Mouse (Mus musculus) midbrain, embryonic 10.5 days (tissue): ENCODE measurements around the gene Zfp536. TPM values are rescaled to one million over a fixed set of nuclear protein-coding genes. Genes with fewer than 3 reads are reported as not detected.

Source experiments
- DNase-seq: peaks from one replicate; pipeline ENCODE4 v3.0.0-alpha.2; 2017; ENCODE audit warnings: low spot score
- H3K27ac ChIP-seq: fragments of 300-500 bp; sonication (generic); replicated peaks from 2 replicates; pipeline ENCODE4 v1.5.1; 2016; ENCODE audit warnings: mild to moderate bottlenecking
- H3K27me3 ChIP-seq: fragments of 300-500 bp; sonication (generic); 2 replicates; pipeline ENCODE4 v1.6.1; 2016; ENCODE audit warnings: low read depth, mild to moderate bottlenecking; ENCODE audit not compliant: poor library complexity, severe bottlenecking
- H3K36me3 ChIP-seq: fragments of 300-500 bp; sonication (generic); 2 replicates; pipeline ENCODE4 v1.6.1; 2016; ENCODE audit warnings: mild to moderate bottlenecking, moderate library complexity
- H3K4me1 ChIP-seq: fragments of 300-500 bp; sonication (generic); 2 replicates; pipeline ENCODE4 v1.6.1; 2016
- H3K4me3 ChIP-seq: fragments of 300-500 bp; sonication (generic); 2 replicates; pipeline ENCODE4 v1.5.1; 2016; ENCODE audit warnings: mild to moderate bottlenecking, moderate library complexity
- H3K9me3 ChIP-seq: fragments of 300-500 bp; sonication (generic); replicated peaks from 2 replicates; pipeline ENCODE4 v1.6.1; 2016; ENCODE audit warnings: mild to moderate bottlenecking
- WGBS: fragments of 180-500 bp; shearing (Covaris S2); methylation state at CpG from one replicate; pipeline ENCODE4 v1.1.7; 2016; 5-methylcytosine and 5-hydroxymethylcytosine counted together
- polyA plus RNA-seq: library from polyadenylated mRNA; unstranded; fragments of >200 nt; fragmentation: Nextera tagmentation; extraction: Ambion mirVana; gene quantifications from 2 replicates; pipeline ENCODE4 v1.2.1, GENCODE M21; 2016

Zfp536 gene
- polyA plus RNA-seq: 31.0 and 40.3 TPM in 2 replicates

DNA sequence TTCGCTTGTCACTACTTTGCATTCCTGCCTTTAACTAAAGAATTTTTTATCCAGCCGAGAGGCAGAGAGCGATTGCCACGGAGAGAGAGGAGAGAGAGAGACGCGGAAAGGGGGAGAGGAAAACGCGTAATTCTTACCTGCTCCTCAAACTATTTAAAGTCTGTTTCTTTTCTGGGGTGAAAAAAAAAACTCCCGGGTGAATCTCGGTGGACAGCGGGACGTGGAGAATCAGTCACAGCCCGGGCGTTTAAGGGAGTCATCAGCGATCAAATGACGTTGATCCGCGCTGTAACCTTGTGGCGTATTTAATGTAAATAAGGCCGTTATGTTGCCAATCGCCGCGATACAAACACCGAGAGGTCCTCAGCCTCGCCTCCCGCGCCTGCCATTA, at the start of gene Zfp536:
Zfp536 (minus strand) TSS at position 330 of the 391 bp plus-strand sequence.
- H3K4me3 ChIP-seq: peak within 1 kb of the TSS; percentile 84
- peak; percentile 44 for DNase-seq
- 0% methylated on average over 27 of the region's 27 CpGs for WGBS
- peak within 1 kb of the TSS; percentile 98 for H3K27ac ChIP-seq
- peaks cover 49% of the 10 kb centered on the region for H3K4me1 ChIP-seq
- no peaks in the 10 kb centered on the region for H3K9me3 ChIP-seq
- peaks cover 50% of the 10 kb centered on the region for H3K27me3 ChIP-seq
- H3K36me3 ChIP-seq: no peaks in the 10 kb centered on the region

DNA sequence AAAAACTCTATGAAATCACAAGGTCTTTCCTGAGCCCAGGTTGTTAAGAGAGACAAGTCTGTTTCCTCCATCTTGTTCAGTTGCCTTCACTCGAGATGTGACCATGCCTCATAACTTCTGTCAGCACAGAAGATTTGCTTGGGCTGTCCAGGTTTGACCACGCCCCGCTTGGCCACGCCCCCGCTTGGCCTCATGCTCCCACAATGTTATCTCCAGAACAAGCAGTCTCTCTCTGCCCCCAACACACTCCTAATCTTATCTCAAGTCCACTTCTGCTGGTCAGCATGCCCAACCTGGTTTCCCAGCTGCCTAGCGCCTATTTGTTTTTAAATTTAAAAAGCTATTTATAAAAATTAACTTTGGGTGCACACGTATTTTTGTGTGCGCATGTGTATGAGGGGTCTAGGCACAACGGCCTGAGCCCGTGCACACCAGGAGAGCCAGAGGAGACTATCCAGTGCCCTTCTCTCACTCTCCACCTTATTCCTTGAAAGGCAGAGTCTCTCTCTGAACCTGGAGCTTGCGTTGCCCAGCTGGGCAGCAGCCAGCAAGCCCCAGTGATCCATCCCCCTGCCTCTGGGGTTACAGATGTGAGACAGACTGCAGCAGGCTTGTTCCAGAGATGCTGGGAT, 47.3 kb upstream of the Zfp536 start:
- no peak for DNase-seq
- Histone ChIP-seq H3K4me3 (no peak overlapping the region), H3K27me3 (no peaks in the 10 kb centered on the region), H3K4me1 (no peaks in the 10 kb centered on the region), H3K36me3 (no peaks in the 10 kb centered on the region), H3K9me3 (no peaks in the 10 kb centered on the region), H3K27ac (no peak overlapping the region)
- WGBS: 79% methylated on average over 11 of the region's 11 CpGs

DNA sequence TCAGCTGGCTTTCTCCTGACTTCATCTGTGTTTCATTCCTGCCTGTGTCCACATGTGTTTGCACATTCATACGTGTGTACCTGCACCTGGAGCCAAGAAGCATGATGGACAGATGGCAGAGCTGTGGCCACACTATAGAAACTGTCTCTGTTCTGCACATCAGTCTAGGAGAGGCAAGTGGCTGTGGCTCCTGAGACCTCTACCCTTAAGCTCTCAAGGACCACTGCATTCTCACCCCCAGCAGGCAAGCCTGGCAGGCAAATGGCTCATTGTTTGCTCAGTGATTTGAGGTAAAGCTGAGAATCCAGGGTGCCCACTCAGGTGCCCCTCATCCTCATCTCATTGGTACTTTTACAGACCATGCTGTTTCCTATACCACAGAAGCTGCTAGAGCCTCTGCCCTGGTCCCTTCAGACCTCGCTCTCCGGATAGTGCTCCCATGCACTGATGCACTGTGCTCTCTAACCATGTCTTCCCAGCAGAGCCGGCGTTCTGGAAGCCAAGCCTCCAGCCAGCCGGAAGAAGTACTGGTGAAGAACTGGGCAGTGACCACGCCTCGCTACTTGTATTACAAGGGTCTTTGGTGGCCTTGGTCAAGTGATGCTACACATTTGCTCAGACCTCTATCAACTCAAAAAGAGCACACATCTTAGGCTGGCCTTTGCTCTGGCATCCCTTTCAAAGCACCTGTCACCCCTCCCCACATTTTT, 45.3 kb upstream of the Zfp536 start:
- no peaks in the 10 kb centered on the region for H3K9me3 ChIP-seq
- DNase-seq: no peak
- H3K27me3 ChIP-seq: no peaks in the 10 kb centered on the region
- no peaks in the 10 kb centered on the region for H3K4me1 ChIP-seq
- no peaks in the 10 kb centered on the region for H3K36me3 ChIP-seq
- WGBS: 90% methylated on average over 8 of the region's 8 CpGs
- no peak overlapping the region for H3K27ac ChIP-seq
- no peak overlapping the region for H3K4me3 ChIP-seq

DNA sequence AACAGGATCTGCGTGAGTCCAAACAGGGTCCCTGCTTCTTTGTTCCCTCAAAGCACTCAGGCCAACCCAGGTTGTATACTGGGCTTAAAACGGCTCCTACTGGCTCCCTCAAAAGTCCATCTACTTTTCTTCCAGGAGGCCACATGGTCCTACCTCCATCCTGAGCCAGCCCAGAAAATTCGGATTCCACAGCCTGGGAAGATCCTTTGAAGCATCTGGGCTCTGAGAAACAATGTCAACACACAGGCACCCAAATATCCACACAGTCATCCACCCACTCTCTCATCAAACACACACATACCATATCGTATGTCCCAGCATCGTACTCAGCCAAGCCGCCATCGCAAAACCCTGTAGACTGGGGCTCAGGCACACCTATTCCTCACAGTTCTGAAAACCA, 43.5 kb upstream of the Zfp536 start:
- no peaks in the 10 kb centered on the region for H3K9me3 ChIP-seq

DNA sequence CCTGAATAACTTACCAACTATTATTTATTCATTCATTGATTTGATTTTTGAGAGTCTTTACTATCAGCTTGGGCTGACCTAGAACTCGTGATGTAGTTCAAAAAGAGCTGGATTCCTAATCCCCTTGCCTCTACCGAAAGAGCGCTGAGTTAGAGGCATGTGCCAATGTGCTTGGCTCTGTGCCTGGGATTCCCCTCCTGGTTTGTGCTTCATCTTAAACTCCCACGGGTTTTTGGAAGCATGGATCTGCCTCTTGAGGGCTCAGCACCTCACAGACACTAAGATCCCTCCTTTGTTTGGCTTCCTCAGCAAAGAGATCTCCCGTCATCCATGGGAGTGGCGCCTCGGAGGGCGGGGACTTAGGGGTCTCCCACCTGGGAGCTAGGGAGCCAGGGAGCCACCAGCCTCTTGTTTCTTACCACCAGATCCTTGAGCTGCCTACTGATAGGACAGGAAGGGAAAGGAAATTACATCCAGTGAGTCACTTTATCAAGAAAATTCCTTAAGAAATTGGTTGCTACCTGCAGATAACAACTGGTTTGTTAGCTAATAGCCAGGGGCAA, 41.5 kb upstream of the Zfp536 start:
- Histone ChIP-seq H3K4me1 (no peaks in the 10 kb centered on the region), H3K9me3 (no peaks in the 10 kb centered on the region), H3K36me3 (no peaks in the 10 kb centered on the region), H3K27me3 (no peaks in the 10 kb centered on the region), H3K4me3 (no peak overlapping the region), H3K27ac (no peak overlapping the region)
- no peak for DNase-seq
- 58% methylated on average over 8 of the region's 8 CpGs for WGBS

More for the DNA sequence above, 43.5 kb upstream of the Zfp536 start:
- DNase-seq: no peak
- Histone ChIP-seq H3K4me1 (no peaks in the 10 kb centered on the region), H3K27me3 (no peaks in the 10 kb centered on the region), H3K27ac (no peak overlapping the region), H3K36me3 (no peaks in the 10 kb centered on the region), H3K4me3 (no peak overlapping the region)
- 93% methylated on average over 7 of the region's 7 CpGs for WGBS

DNA sequence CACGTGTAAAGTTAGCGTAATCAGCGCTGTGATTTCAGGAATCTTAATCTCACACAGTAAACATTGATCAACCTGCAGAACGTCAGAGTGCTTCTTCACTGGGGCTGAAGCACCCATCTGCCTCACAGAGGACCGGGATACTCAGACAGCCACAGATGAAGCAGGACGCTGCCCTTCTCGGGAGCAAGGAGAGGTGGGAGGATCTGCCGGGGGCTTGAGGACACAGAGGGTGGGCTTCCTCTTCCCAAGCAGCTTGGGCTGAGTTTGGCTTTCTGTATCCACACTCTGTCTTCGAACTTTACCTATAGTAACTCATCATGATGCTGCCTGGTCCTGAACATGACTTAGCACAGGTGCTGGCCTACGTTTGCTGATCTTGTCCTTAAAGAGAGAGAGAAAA, 40.2 kb upstream of the Zfp536 start:
- Histone ChIP-seq H3K9me3 (no peaks in the 10 kb centered on the region), H3K27me3 (no peaks in the 10 kb centered on the region), H3K36me3 (no peaks in the 10 kb centered on the region), H3K4me1 (no peaks in the 10 kb centered on the region), H3K27ac (no peak overlapping the region), H3K4me3 (no peak overlapping the region)
- DNase-seq: no peak
- WGBS: 83% methylated on average over 10 of the region's 10 CpGs

DNA sequence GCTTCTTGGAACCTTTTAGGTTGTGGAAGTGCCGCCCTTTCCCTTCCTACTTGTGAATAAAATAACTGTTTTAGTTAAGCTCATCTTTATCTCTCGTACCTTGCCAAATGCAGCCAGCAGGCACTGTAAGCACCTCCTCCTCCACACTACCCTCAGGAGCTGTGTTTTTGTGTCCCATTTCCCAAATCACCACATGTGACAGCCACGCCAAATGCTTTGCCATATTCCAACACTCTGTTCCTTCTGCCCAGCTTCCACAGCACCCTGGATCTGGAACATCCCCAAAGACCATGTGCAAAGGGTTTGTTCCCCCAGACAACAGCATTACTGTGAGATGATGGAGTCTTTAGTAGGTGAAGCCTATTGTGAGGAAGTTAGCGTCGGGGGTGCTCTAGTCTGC, 36.5 kb upstream of the Zfp536 start:
- DNase-seq: no peak
- 91% methylated on average over 5 of the region's 5 CpGs for WGBS

DNA sequence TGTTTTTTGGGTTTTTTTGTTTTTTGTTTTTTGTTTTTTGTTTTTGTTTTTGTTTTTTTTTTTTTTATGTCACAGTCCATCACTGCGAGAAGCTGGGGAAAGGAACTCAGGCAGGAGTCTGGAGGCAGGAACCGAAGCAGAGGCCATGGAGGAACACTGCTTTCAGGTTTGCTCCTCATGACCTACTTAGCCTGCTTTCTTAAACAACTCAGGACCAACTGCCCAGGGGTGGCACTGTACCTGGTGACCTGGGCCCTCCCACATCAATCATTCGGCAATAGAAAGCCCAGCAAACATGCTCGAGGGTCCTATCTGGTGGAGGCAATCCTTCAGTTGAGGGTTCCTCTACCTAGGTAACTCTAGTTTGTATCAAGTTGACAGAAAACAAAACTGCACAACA, 35.6 kb upstream of the Zfp536 start:
- Histone ChIP-seq H3K4me1 (no peaks in the 10 kb centered on the region), H3K27ac (no peak overlapping the region), H3K9me3 (no peaks in the 10 kb centered on the region), H3K36me3 (no peaks in the 10 kb centered on the region), H3K27me3 (no peaks in the 10 kb centered on the region), H3K4me3 (no peak overlapping the region)
- WGBS: 88% methylated on average over 4 of the region's 4 CpGs
- no peak for DNase-seq

More for the DNA sequence above, 36.5 kb upstream of the Zfp536 start:
- H3K27me3 ChIP-seq: no peaks in the 10 kb centered on the region
- H3K27ac ChIP-seq: no peak overlapping the region
- no peak overlapping the region for H3K4me3 ChIP-seq
- no peaks in the 10 kb centered on the region for H3K9me3 ChIP-seq
- H3K36me3 ChIP-seq: no peaks in the 10 kb centered on the region
- no peaks in the 10 kb centered on the region for H3K4me1 ChIP-seq

DNA sequence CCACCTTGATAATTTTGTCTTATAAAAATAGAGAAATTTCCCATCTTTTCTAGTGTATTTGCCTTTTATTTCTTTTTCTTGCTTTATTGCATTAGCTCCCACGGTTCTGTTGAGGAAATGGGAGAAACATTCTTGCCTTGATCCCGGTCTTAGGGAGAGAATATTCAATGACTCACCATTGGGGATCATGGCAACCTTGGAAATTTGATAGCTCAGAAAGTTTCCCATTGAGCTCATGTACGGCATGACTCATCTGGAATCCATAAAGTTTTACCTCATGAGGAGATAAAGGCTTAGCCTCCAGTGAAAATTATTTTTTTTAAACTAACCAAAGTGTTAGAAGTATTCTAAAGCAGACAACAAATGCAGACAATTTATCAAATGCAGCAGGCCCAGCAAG, 27.7 kb upstream of the Zfp536 start:
- no peaks in the 10 kb centered on the region for H3K36me3 ChIP-seq
- no peak overlapping the region for H3K27ac ChIP-seq
- H3K9me3 ChIP-seq: no peaks in the 10 kb centered on the region
- no peaks in the 10 kb centered on the region for H3K27me3 ChIP-seq
- DNase-seq: no peak
- 76% methylated on average over 3 of the region's 3 CpGs for WGBS
- no peak overlapping the region for H3K4me3 ChIP-seq
- no peaks in the 10 kb centered on the region for H3K4me1 ChIP-seq

DNA sequence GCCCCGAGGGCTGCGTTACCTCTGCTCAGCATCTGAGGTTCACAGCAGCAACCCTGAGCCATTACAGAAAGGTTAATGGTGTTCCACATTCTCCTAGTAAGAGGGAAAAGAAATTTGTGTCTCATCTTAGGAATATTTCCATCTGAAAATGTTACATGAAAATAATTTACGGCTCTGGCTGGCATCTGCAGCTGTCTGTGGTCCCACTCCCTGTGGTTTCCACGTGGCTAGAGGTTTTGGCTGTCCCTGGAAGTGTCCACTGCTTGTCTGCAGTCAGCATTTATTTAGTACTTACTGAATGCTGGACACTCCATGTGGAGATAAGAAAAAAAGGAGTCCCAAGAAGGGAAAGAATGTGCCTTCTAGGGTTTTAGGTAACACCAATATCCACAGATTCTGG, 15.3 kb upstream of the Zfp536 start:
- Histone ChIP-seq H3K4me1 (no peaks in the 10 kb centered on the region), H3K27me3 (no peaks in the 10 kb centered on the region), H3K36me3 (no peaks in the 10 kb centered on the region), H3K27ac (no peak overlapping the region), H3K4me3 (no peak overlapping the region), H3K9me3 (no peaks in the 10 kb centered on the region; the same call in 1 of the 2 replicates)
- no peak for DNase-seq
- 87% methylated on average over 4 of the region's 4 CpGs for WGBS

DNA sequence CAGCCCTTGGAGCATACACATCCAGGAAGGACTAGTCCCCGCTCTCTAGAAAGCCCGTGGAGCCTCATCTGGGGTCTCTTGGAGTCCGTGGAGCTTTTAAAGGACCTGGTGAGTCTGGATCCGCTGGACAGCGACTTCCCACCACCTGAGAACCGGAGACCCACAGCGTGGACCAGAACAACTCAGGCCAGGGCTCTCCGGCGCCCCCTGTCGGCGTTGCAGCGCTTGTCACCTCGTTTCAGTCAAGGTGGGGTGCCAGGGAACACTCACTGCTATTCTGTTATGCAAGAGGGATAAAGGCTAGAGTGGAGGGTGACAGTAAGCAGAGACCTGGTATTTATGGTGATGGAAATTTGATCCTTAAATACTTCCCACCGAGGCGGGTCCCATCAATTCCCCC, 2.1 kb upstream of the Zfp536 start:
- H3K4me1 ChIP-seq: peaks cover 37% of the 10 kb centered on the region
- H3K4me3 ChIP-seq: 0 out of 2 replicates have a peak overlapping the region, but pooled peaks have one; percentile 18
- peak; percentile 76 for DNase-seq
- no peaks in the 10 kb centered on the region for H3K9me3 ChIP-seq
- WGBS: 2% methylated on average over 15 of the region's 15 CpGs
- H3K27ac ChIP-seq: peak overlapping the region; percentile 38; the same call in 1 of the 2 replicates
- no peaks in the 10 kb centered on the region for H3K36me3 ChIP-seq
- H3K27me3 ChIP-seq: peaks cover 36% of the 10 kb centered on the region

DNA sequence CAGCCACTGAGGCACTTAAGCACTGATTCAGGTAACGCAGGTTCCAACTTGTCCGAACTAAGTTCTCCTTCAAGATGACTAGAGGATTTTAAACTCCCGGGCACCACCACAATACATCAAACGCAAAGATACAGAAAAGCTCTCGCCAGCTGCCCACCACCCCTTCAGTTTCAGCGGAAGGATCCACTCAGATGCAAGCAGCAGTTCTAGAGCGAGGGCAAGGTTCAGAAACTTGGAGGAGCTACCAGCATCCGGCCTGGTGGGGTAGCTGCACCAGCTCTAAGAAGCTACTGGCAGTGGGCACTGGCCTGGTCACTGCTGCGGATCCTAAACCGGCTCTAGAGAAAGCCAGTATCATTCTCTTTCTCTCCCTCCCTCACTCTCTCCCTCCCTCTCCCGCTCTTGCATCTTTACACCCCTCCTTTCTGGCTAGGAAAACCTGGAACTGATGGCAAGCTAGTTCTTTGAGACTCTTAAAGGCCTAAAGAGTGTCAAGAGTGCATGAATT, 1.1 kb upstream of the Zfp536 start:
- H3K4me1 ChIP-seq: peaks cover 41% of the 10 kb centered on the region
- H3K9me3 ChIP-seq: no peaks in the 10 kb centered on the region
- peak overlapping the region; percentile 38; the same call in 1 of the 2 replicates for H3K27ac ChIP-seq
- peak; percentile 28 for DNase-seq
- H3K27me3 ChIP-seq: peaks cover 42% of the 10 kb centered on the region
- H3K4me3 ChIP-seq: peak overlapping the region; percentile 84; the same call in 1 of the 2 replicates
- no peaks in the 10 kb centered on the region for H3K36me3 ChIP-seq
- 9% methylated on average over 11 of the region's 11 CpGs for WGBS

DNA sequence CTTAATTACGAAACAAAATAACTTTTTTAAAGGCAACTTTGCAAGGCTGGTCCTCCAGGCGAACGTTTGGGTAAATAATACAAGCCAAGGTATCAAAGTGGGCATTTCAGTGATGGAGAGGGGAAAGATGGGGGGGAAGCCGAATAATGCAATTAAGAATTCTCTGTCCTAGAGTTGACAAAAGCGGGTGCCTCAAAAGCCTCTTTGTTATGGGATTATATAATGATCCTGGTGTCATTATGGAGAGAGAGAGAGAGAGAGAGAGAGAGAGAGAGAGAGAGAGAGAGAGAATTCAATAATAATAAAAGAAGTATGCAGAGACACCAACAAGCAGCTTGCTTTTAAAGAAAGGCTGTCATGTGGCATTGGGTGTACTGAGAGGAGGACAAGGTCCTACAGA, 465 bp upstream of the Zfp536 start:
- H3K4me1 ChIP-seq: peaks cover 43% of the 10 kb centered on the region
- H3K36me3 ChIP-seq: no peaks in the 10 kb centered on the region
- peaks cover 44% of the 10 kb centered on the region for H3K27me3 ChIP-seq
- 6% methylated on average over 5 of the region's 5 CpGs for WGBS
- no peak for DNase-seq
- peak overlapping the region; percentile 98 for H3K27ac ChIP-seq
- no peaks in the 10 kb centered on the region for H3K9me3 ChIP-seq
- H3K4me3 ChIP-seq: peak overlapping the region; percentile 84
